Mouse (Mus musculus) urinary bladder, postnatal 14 days (tissue): ENCODE results near the gene Ccl5.
"Not testable (repeated sequence)": the region's sequence is repeated elsewhere in the genome, so short reads cannot be mapped to it uniquely, and the experiment has no call there.

Source experiments
- DNase-seq: peaks from one replicate; pipeline ENCODE4 v3.0.0; 2021; ENCODE audit warnings: low spot score

The Ccl5 gene

GRCm38 (mm10) chr11:83530360-83530759 is at the start of gene Ccl5:
TSS of gene Ccl5 (minus strand) at chr11:83530518.
- DNase-seq, result no peak

DNA sequence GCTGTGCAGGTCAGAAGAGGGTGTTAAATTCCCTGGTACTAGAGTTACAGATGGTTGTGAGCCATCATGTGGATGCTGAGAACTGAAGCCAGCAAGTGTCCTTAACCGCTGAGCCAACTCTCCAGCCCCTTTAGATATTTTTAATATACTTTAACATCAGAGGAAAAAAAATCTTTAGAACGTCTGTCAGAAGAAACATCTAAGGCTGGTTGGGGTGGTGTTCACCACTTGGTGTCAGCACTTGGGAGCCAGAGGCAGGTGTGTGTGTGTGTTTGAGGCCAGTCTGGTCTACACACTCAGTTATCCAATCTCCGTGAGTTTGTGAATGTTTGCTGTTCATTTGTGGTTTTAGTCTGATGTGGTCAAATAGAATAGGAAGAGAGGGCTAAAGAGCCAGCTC is 48.7 kb upstream of the Ccl5 start:
- DNase-seq, result no peak

DNA sequence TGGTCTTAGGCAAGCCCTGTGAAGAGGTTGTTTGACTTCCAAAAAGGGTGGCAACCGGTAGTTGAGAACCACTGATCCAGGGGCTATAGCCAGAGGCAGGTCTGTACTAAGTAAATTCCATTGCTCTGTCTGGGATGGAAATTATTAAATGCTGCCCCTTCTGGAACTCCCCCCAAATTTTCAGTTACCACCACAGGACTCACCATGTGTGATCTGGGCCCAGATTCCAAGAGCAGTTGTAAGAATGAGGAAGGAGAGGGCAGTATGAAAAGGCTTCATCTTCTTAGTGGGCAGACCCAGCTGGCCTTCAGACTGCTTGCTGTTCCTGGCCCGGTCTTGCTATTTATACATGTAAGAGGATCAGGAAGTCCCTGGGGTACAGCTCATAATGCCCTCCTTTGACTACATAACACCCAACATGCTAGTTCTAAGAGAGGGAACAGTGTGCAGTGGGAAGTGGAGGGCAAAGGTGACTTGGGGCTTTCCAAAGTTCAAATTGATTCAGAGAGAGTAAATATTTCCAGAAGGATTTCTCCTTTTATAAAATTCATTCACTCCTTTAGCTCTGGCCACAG is 48.0 kb upstream of the Ccl5 start, which contains the start of gene Ccl9:
Gene Ccl9 (minus strand): TSS at position 451 of the 575 bp plus-strand sequence.
- DNase-seq, result no peak

- no peak for DNase-seq
Observed at GRCm38 (mm10) chr11:83576927-83577555, 46.7 kb upstream of the Ccl5 start.

DNA sequence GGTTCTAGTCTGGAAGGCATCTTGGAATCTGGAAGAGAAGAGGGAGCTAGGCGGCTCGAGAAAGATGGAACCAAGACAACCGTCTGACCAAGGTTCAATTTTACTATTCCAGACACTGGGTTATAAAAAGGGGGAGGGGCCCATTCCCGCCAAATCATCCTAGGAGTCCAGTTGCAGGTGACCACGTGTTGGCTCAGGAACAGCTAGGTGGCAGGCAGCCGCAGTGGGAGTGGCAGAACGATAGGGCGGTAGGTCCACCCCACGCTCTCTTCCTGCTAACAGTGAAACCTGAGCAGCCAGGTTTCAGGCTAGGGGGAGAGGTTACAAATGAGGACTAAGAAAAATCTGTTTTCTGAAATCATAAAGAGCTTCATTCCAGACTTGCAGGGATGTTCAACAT is 42.5 kb upstream of the Ccl5 start:
- DNase-seq, result no peak

DNA sequence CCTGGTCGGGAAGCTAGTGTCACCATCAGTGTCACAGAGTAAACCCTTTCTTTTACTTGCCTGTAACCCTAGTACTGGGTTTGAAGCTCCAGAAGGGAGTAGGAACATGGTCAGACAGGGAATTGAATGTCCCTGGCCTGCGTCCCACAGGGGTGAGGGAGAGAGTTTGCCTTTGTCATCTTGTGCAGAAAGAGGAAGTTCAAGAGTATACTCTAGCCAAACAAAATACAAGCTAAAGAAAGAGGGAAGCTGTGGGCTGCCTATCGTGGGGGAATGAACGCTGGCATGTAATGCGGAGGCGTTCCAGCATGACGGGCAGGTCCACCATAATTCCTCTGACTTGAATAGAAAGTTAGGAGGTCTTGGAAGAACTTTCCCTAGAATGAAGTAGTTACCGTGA is 41.9 kb upstream of the Ccl5 start:
- peak; percentile 33 for DNase-seq

- no peak for DNase-seq
Observed at GRCm38 (mm10) chr11:83570189-83570588, 39.9 kb upstream of the Ccl5 start.

DNA sequence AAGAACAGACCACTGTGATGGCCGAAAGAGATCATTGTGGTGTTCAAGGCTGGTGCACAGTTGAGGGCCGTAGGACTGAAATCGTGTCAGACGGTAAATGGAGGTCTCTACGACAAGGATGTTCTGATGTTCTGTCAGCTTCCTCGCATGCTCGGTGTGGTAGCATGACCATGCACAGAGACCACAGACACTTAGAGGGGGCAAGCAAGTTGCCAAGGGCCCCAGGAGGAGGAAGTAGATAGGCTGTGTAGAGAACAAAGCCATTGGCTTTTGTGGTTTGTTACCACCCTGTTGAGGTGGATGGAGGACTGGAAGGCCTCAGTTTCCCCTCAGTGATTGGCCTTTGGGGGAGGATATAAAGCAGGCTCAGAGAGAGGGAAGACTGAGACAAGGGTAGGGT is 38.9 kb upstream of the Ccl5 start:
- no peak for DNase-seq

DNA sequence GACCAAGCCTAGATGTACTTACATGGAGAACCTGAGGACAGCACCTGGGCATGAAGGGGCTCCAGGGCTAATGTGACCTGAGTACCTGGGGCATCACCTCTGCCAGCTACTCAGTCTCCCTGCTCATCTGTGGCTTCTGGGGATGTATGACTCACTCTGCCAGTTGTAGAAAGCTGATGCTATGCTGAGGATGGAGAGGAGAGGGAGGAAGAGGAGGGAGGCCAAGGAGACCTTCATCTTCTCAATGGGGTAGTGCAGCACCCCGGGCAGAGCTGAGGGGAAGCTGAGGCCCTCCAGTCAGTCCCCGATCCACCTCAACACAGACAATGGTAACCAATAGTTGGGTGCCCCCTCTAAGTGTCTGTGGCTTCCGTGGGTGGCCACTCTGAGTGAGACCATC is 38.5 kb upstream of the Ccl5 start:
- no peak for DNase-seq

- DNase-seq, result no peak
Observed at GRCm38 (mm10) chr11:83568061-83568460, 37.7 kb upstream of the Ccl5 start.

GRCm38 (mm10) chr11:83567311-83567710 is 37.0 kb upstream of the Ccl5 start:
- no peak for DNase-seq

GRCm38 (mm10) chr11:83566617-83567016 is 36.3 kb upstream of the Ccl5 start:
- no peak for DNase-seq

DNA sequence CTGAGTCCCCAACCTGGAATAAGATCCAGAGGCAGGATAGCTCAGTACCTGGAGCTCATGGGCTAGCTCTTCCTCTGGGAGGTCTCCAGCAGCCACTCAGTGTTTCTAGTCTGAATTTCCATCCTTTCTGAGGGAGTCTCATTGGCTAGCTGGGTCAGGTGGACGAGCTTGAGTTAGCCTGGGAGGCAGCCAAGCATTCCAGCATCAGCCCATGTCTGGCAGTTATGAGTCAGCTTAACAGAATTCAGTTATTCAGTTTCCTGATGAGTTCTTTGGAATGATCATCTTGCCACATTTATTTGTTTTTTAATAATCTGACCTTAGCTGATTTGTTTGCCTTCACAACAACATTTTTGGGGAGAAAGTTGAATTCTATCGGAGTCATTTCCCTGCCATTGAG is 33.4 kb upstream of the Ccl5 start:
- DNase-seq, result peak; percentile 26

- no peak for DNase-seq
Observed at GRCm38 (mm10) chr11:83562311-83562887, 32.1 kb upstream of the Ccl5 start.

GRCm38 (mm10) chr11:83560405-83560804 is 30.1 kb upstream of the Ccl5 start:
- no peak for DNase-seq

- no peak for DNase-seq
Observed at GRCm38 (mm10) chr11:83557074-83557473, 26.8 kb upstream of the Ccl5 start.

- no peak for DNase-seq
Observed at GRCm38 (mm10) chr11:83556085-83556781, 25.9 kb upstream of the Ccl5 start.

DNA sequence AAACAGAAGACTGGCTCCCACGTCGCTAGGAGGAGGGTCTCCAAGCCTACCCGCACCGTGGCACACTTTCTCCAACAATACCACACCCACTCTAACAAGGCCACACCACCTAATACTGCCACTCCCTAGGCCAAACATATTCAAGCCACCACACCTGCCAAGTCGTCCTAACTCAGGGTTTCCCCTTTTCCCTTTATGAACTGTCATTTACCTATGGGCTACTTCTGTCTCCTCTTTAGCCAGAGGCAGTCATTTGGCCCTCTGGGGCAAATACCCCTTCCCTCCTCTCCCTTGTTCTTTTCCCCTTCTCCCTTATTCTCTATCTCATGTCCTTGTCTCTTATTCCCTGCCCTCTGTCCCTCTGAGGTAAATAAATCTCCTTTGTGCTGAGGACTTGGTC is 21.4 kb upstream of the Ccl5 start:
- no peak for DNase-seq

DNA sequence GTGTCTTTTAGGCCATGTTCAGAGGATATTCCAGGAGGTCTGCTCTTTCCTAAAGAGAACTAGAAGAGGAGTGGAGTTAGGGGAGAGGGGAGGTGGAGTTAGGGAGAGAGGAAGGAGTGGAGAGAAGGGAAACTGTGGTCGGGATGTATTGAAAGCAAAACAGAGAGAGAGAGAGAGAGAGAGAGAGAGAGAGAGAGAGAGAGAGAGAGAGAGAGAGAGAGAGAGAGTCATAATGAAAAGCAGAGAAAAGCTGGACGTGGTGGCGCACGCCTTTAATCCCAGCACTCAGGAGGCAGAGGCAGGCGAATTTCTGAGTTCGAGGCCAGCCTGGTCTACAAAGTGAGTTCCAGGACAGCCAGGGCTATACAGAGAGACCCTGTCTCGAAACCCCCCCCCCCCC is 20.7 kb upstream of the Ccl5 start:
- DNase-seq, result not testable (repeated sequence)

DNA sequence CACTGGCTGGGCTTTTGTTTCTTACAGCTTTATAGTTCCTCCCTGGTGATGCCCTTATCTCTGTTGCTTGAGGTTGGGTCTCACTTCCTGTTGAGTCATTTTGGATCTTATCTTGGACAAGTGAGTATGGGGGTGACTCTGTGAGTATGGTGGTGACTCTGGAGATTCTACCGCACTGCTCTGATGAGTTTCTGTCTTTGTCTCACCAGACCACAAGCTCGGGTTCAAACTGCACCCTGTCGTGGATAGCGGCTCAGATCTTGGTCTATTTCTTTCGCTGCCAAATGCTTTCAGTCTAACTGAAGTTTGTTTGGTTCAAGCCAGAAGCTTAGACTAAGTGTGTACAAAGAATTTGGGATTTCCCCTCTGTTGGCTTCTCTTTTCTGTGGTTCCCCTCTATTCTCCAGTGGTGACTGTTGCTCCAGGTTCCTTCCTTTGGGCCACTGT is 19.9 kb upstream of the Ccl5 start:
- DNase-seq, result no peak

DNA sequence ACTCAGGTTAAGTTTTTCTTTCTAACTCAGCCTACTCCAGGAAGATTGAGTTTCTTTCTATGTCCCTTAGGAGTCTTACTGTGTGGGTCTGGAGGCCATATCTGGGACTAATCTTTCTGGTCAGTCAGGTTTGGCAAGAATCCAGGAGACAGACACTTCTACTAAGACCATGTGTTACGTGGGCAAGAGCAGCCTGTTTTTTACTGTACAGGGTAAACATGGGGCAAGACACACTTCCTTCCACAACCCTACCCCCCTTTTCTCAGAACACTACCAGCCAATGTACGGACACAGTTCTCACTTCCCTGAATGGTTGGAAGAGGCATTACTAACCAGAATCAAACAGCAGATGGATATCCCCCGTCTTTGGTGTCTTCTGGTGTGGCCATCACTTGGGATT is 13.9 kb upstream of the Ccl5 start:
- DNase-seq, result peak; percentile 7

- no peak for DNase-seq
Observed at GRCm38 (mm10) chr11:83541415-83541814, 11.1 kb upstream of the Ccl5 start.

GRCm38 (mm10) chr11:83540931-83541330 is 10.6 kb upstream of the Ccl5 start:
- DNase-seq, result no peak
